Mouse (Mus musculus): ENCODE measurements around the gene Nms.

Gene Nms

GRCm38 (mm10) chr1:38938849-38939248, at the start of gene Nms:
Nms (plus strand) TSS chr1:38939149.
- no peak for DNase-seq (ENCODE audit: low spot score)

GRCm38 (mm10) chr1:38891444-38891843, 47.5 kb upstream of the Nms start:
- no peak for DNase-seq (ENCODE audit: low spot score)

- no peak for DNase-seq (ENCODE audit: low spot score)
Measured at GRCm38 (mm10) chr1:38893081-38893480, 45.9 kb upstream of the Nms start.

GRCm38 (mm10) chr1:38897431-38898248, 41.3 kb upstream of the Nms start, which contains the start of gene Chst10:
Chst10 (minus strand) TSS chr1:38898161.
- peak; percentile 58 for DNase-seq (ENCODE audit: low spot score)

- no peak for DNase-seq (ENCODE audit: low spot score)
Measured at GRCm38 (mm10) chr1:38902571-38902970, 36.4 kb upstream of the Nms start.

GRCm38 (mm10) chr1:38903985-38904384, 35.0 kb upstream of the Nms start:
- DNase-seq (ENCODE audit: low spot score) = no peak

GRCm38 (mm10) chr1:38928996-38929395, 10.0 kb upstream of the Nms start:
- no peak for DNase-seq (ENCODE audit: low spot score)

- DNase-seq (ENCODE audit: low spot score) = no peak
Measured at GRCm38 (mm10) chr1:38929468-38929867, 9.5 kb upstream of the Nms start.

GRCm38 (mm10) chr1:38930767-38931166, 8.2 kb upstream of the Nms start:
- no peak for DNase-seq (ENCODE audit: low spot score)

GRCm38 (mm10) chr1:38934668-38935067, 4.3 kb upstream of the Nms start:
- peak; percentile 6 for DNase-seq (ENCODE audit: low spot score)

GRCm38 (mm10) chr1:38936780-38937179, 2.2 kb upstream of the Nms start:
- peak; percentile 35 for DNase-seq (ENCODE audit: low spot score)

- DNase-seq (ENCODE audit: low spot score) = peak; percentile 9
Measured at GRCm38 (mm10) chr1:38939608-38940007, 659 bp downstream of the Nms start.

GRCm38 (mm10) chr1:38956457-38956856, 17.5 kb downstream of the Nms start:
- no peak for DNase-seq (ENCODE audit: low spot score)

- no peak for DNase-seq (ENCODE audit: low spot score)
Measured at GRCm38 (mm10) chr1:38969116-38969515, 30.2 kb downstream of the Nms start.

- DNase-seq (ENCODE audit: low spot score) = no peak
Measured at GRCm38 (mm10) chr1:38971712-38972111, 32.8 kb downstream of the Nms start.

GRCm38 (mm10) chr1:38972986-38973592, 34.1 kb downstream of the Nms start:
- DNase-seq (ENCODE audit: low spot score) = no peak

GRCm38 (mm10) chr1:38979953-38980352, 41.0 kb downstream of the Nms start:
- no peak for DNase-seq (ENCODE audit: low spot score)

GRCm38 (mm10) chr1:38983870-38984269, 44.9 kb downstream of the Nms start:
- no peak for DNase-seq (ENCODE audit: low spot score)

- DNase-seq (ENCODE audit: low spot score) = no peak
Measured at GRCm38 (mm10) chr1:38985308-38985707, 46.4 kb downstream of the Nms start, which contains the start of gene Pdcl3. Pdcl3 (plus strand) TSS chr1:38985608.

GRCm38 (mm10) chr1:38987080-38987864, 48.3 kb downstream of the Nms start:
- DNase-seq (ENCODE audit: low spot score) = peak; percentile 96

GRCm38 (mm10) chr1:38987865-38988211, 48.9 kb downstream of the Nms start:
- no peak for DNase-seq (ENCODE audit: low spot score)

- DNase-seq (ENCODE audit: low spot score) = no peak
Measured at GRCm38 (mm10) chr1:38988357-38988756, 49.4 kb downstream of the Nms start.

GRCm38 (mm10) chr1:38992365-38992764, 53.4 kb downstream of the Nms start:
- no peak for DNase-seq (ENCODE audit: low spot score)

All from urinary bladder, postnatal 25 days (tissue).